Mouse (Mus musculus) 416B (cell line): ENCODE measurements around the gene Kirrel2.

ENCODE experiments used
- DNase-seq: peaks from one replicate; pipeline ENCODE4 v3.0.0; 2011; ENCODE audit warnings: low read depth

The Kirrel2 gene

DNA sequence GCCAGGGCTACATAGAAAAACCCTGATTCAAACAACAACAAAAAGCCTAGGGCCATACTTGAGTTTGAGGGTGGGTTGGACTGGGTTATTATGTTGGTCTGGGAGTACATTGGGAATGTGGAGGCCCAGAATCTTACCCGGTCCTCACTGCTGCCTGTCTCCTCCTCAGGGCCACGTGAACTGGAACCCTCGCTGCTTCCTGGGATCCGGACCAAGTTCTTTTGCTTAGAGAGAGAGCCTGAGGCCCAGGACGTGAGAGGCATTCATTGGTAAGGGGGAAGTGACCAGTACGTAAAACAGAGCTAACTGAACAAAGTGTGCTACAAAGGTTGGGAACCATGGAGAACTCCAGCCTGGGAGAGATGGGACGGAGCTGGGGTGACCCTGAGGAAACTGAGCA, 7.2 kb downstream of the Kirrel2 start:
- no peak for DNase-seq

GRCm38 (mm10) chr7:30444971-30445751, 12.3 kb downstream of the Kirrel2 start, which contains the start of gene Aplp1:
Gene Aplp1 (minus strand): TSS chr7:30445535.
- DNase-seq: no peak

GRCm38 (mm10) chr7:30444154-30444970, 13.1 kb downstream of the Kirrel2 start:
- DNase-seq: no peak

DNA sequence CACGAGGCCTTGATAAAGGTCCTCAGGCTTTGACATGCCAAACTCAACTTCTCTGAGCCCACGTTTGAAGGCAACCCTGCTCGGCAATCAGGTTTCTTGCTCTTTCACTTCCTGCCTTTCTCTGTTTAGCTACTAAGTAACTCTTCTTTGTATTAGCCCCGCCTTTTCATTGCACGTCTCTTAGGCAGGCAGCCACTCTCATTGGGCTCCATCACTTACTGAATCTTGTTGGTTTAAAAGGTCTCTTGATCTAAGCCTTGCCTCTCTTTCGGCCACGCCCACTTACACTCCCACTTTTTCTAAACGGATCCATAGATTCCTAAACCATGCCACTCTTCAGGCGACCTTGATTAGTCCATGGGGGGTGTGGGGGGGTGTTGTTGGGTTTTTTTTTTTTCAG, 13.8 kb downstream of the Kirrel2 start:
- DNase-seq: no peak

DNA sequence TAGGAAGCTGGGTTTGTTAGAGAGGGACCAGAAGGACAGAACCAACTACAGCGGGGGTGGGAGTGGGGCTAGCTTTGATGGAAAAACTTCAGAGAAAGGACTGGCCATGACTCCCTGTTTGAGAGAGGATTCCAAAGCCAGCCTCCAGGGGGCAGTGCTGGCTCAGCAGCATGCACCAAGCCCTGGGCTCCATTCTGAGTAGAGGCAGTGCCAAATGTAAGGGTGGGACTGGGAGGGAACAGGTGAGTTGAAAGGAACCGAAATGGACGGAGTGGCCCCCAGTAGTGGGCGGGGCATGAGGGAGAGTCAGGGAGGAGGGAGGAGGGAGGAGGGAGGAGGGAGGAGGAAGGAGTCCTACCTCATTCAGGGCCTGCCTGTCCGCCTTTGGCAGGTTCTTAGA, 16.8 kb downstream of the Kirrel2 start:
- peak; percentile 44 for DNase-seq

DNA sequence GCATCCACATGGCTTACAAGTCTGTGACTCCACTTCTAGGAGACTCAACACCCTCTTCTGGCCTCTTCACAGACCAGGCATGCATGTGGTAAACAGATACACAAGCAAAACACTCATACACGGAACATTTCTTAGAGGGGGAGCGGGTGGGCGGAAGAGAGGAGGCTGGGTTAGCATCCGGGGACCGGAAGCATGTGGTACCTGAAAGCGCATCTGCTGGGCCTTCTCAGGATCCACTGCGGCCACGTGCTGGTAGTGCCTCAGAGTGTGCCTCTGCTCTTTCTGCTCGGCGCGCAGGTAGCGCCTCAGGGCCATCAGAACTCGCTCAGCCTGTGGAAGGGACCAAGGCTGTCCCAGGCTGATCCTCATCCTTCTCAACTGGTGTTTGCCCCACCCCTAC, 17.8 kb downstream of the Kirrel2 start:
- no peak for DNase-seq

DNA sequence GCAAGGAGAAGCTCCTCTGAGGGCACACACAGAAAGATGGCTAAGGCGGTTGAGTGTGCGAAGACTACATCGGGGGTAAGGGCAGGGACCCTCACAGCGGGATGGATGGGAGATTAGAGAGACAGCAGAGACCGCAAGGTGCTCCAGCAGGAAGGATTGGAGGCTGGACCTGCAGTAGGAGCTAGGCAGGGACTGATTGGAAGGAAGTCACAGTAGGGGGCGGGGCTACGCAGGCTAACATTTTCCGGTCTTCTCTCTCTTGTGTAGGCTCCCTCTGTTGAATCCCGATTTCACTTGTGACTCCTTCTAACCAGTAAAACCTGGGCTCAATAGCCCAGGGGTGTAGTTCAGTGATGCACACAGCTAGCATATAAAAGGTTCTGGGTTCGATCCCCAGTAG, 20.6 kb downstream of the Kirrel2 start:
- DNase-seq: peak; percentile 12

DNA sequence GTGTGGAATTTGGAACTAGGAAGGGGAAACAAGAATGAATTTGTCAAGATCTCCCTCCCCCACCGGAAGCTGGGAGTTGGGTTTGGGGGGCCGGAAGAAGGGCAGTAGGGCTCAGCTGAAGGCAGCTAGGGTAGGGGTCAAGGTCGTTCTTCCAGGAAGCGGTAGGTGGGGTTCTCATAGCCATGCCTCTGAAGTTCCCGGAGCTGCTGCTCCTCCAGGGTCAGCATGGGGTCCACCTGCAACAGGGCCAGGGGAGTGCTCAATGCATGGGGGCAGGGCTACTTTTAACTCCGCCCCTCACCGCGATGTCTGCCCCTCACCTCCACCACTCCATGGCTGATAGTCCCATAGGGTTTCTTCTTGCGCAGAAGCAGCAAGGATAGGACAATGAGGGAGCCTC, 22.3 kb downstream of the Kirrel2 start:
- no peak for DNase-seq

DNA sequence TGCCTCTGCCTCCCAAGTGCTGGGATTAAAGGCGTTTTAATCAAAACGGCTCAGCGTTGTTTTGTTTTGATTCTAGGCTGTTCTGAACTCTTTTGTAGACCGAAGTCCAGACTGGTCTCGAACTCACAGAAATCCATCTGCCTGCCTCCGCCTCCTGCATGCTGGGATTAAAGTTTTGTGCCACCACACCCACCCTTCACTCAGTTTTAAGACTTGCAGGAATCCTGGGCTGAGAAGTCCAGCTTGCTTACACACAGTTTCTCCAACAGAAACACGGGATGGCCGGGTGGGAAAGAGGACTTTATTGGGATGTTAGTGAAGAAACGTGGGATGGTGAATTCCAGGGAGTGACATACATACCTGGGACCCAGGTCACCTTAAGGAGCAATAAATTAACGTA, 22.8 kb downstream of the Kirrel2 start:
- DNase-seq: no peak

DNA sequence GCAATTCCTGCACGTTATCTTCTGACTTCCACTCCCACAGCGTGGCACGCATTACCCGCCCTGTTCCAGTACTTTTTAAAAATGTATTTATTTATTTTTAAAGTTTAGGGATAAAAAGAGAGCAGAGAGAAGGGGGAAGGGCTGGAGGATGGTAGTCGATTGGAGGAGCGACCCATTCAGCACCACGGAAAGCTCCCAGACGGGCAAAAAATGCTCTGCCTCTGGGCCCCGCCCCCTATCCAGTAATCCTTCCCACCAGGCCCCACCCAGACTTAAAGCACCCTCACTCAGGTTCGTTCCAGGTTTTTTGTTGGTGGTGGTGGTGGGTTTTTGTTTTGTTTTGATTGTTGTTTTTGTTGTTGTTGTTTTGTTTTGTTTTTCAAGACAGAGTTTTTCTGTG, 23.3 kb downstream of the Kirrel2 start:
- DNase-seq: peak; percentile 59

DNA sequence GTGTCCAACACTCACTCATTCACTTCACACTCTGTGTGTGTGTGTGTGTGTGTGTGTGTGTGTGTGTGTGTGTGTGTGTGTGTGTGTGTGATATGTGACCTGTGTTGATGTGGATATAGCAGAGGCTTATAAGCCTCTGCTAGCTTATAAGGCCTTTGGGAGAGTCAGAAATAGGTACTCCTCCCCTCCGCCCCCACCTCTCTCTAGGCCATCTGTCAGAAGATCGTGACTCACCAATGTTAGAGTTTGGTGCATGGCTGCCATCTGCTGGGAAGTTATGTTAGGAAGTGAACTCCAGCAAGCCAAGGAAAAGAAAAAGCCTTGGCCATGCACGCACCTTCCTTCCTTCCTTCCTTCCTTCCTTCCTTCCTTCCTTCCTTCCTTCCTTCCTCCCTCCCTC, 25.7 kb downstream of the Kirrel2 start:
- peak; percentile 80 for DNase-seq

DNA sequence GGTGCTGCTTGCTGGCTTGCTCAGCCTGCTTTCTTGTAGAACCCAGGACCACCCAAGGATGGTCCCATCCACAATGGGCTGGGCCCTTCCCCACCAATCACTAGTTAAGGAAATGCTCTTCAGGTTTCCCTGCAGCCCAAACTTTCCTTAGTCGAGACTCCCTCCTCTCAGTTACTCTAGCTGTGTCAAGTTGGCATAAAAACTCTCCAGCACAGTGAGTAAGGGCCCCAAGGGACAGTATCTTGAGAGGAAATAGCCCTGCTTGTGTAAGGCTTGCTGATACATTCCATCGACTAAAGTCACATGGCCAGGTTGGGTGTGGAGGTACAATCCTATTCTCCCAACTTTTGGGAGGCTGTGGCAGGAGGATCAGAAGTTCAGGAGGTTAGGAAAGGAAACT, 27.3 kb downstream of the Kirrel2 start:
- DNase-seq: no peak

GRCm38 (mm10) chr7:30429327-30429726, 28.2 kb downstream of the Kirrel2 start:
- peak; percentile 10 for DNase-seq

GRCm38 (mm10) chr7:30423071-30423641, 34.3 kb downstream of the Kirrel2 start:
- DNase-seq: peak; percentile 43

DNA sequence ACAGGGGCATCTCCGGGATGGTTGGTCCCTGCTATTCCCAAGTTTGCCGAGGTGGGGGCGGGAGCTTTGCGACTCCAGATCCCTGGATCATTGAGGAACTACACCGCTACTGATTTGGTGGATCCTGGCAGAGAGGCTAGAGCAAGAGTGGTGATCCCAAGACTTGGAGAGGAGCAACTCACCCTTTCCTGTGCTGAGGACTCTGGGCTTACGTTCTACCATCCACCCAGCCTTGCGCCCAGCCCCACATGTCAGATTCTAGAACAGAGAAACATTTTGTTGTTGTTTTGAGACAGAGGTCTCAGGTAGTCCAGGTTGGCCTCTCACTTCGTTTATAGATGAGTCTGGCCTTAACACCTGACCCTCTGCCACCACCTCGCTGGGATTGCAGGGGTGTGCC, 34.9 kb downstream of the Kirrel2 start:
- peak; percentile 31 for DNase-seq

- peak; percentile 88 for DNase-seq
Measured at GRCm38 (mm10) chr7:30421890-30422435, 35.5 kb downstream of the Kirrel2 start.

DNA sequence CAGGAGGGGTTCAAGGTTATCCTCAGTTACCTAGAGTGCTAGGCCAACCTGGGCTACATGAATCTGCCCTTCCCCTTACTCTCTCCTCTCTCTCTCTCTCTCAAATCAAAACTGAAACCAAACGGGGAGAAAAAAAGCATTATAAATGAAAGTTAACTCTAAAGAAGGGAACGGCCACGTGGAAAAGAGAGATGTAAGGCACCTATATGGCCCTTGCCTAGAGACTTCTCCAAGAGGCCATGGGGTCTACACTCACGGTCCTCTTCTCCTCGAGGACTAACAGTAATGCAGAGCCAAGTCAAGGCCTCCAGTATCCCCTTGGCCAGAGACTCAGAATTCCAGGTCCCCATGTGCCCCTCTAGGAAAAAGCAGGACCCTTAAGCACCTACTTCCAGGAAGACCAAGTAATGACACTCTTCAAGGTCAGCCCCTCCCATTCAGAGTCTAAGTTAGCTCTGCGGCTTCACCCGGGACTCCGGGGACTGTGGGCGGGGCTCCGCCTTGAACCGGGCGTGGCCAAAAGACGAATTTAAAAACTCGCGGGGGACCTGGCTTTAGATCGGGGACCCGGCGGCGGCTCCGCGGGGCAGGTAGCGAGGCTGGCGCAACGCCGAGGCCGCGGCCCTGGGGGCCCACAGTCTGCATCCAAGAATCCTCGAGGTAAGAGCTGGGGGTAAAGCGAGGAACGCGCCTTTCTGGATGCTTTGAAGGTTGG, 36.2 kb downstream of the Kirrel2 start, which contains the start of gene Nfkbid:
Gene Nfkbid (plus strand): TSS at position 558 of the 715 bp plus-strand sequence.
- peak; percentile 93 for DNase-seq

GRCm38 (mm10) chr7:30420673-30421072, 36.8 kb downstream of the Kirrel2 start:
- DNase-seq: no peak

GRCm38 (mm10) chr7:30419561-30420499, 37.7 kb downstream of the Kirrel2 start, which contains the start of gene Hcst:
Gene Hcst (minus strand): TSS chr7:30419854.
- DNase-seq: peak; percentile 94

DNA sequence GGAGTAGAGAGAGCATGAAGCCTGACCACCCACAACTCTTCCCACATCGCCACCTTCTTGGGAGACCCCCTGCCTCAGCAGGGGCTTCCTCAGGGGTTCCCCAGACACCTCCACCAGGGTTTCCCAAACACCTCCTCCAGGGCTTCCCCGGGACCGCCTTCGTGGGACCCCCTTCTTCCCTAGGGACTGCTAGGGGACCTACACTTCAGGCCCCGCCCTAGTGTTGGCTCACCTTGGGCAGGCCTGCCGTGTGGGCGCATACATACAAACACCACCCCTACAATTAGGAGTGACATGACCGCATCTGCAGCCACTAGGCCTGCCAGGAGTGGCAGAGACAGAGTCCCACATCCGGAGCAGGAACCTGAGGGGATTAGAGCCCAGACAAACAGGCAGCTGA, 39.6 kb downstream of the Kirrel2 start:
- peak; percentile 81 for DNase-seq

GRCm38 (mm10) chr7:30413596-30413995, 43.9 kb downstream of the Kirrel2 start, which contains the start of gene Tyrobp:
Gene Tyrobp (plus strand): TSS chr7:30413760.
- no peak for DNase-seq
